Mouse (Mus musculus): ENCODE measurements around the gene Syce3. TPM values are rescaled to one million over a fixed set of nuclear protein-coding genes. Genes with fewer than 3 reads are reported as not detected.

Syce3 gene
- polyA plus RNA-seq, 1 experiment from 2014 or later: not detected

Other genes starting within 250 kb of the Syce3 start
- gene Plxnb2, start 229.7 kb downstream of the Syce3 start, polyA plus RNA-seq (2015; fragmentation: Nextera tagmentation; extraction: Ambion mirVana): 123 and 128 TPM in 2 replicates
- 11.0 and 11.8 TPM in 2 replicates for gene Dennd6b, start 214.0 kb downstream of the Syce3 start, polyA plus RNA-seq (2015; fragmentation: Nextera tagmentation; extraction: Ambion mirVana)
- 24.5 and 28.5 TPM in 2 replicates for gene Ppp6r2, start 198.9 kb downstream of the Syce3 start, polyA plus RNA-seq (2015; fragmentation: Nextera tagmentation; extraction: Ambion mirVana)
- gene Sbf1, start 95.2 kb downstream of the Syce3 start, polyA plus RNA-seq (2015; fragmentation: Nextera tagmentation; extraction: Ambion mirVana): 50.3 and 53.7 TPM in 2 replicates
- gene Adm2, start 87.8 kb downstream of the Syce3 start, polyA plus RNA-seq (2015; fragmentation: Nextera tagmentation; extraction: Ambion mirVana): 0.45 and 0.69 TPM in 2 replicates
- not detected in 2 replicates for gene Miox, start 76.1 kb downstream of the Syce3 start, polyA plus RNA-seq (2015; fragmentation: Nextera tagmentation; extraction: Ambion mirVana)
- 70.7 and 74.4 TPM in 2 replicates for gene Lmf2, start 54.8 kb downstream of the Syce3 start, polyA plus RNA-seq (2015; fragmentation: Nextera tagmentation; extraction: Ambion mirVana)
- gene Ncaph2, start 54.8 kb downstream of the Syce3 start, polyA plus RNA-seq (2015; fragmentation: Nextera tagmentation; extraction: Ambion mirVana): 160 and 168 TPM in 2 replicates
- gene Sco2, start 36.7 kb downstream of the Syce3 start, polyA plus RNA-seq (2015; fragmentation: Nextera tagmentation; extraction: Ambion mirVana): 5.6 and 5.9 TPM in 2 replicates
- gene Tymp, start 33.5 kb downstream of the Syce3 start, polyA plus RNA-seq (2015; fragmentation: Nextera tagmentation; extraction: Ambion mirVana): 1.1 and 1.7 TPM in 2 replicates
- 3.0 and 4.1 TPM in 2 replicates for gene Odf3b, start 31.2 kb downstream of the Syce3 start, polyA plus RNA-seq (2015; fragmentation: Nextera tagmentation; extraction: Ambion mirVana)
- gene Klhdc7b, start 25.6 kb downstream of the Syce3 start, polyA plus RNA-seq (2015; fragmentation: Nextera tagmentation; extraction: Ambion mirVana): not detected in 2 replicates
- 4.2 and 5.1 TPM in 2 replicates for gene Cpt1b, start 15.4 kb upstream of the Syce3 start, polyA plus RNA-seq (2015; fragmentation: Nextera tagmentation; extraction: Ambion mirVana)
- 2.3 and 2.4 TPM in 2 replicates for gene C730034F03Rik, start 19.1 kb upstream of the Syce3 start, polyA plus RNA-seq (2015; fragmentation: Nextera tagmentation; extraction: Ambion mirVana)
- 0.40 TPM in 1 of 2 replicates, not detected in the other for gene Gm44502, start 19.2 kb upstream of the Syce3 start, polyA plus RNA-seq (2015; fragmentation: Nextera tagmentation; extraction: Ambion mirVana)
- 51.3 and 57.9 TPM in 2 replicates for gene Chkb, start 19.4 kb upstream of the Syce3 start, polyA plus RNA-seq (2015; fragmentation: Nextera tagmentation; extraction: Ambion mirVana)
- gene Mapk8ip2, start 43.4 kb upstream of the Syce3 start, polyA plus RNA-seq (2015; fragmentation: Nextera tagmentation; extraction: Ambion mirVana): 0.65 and 0.97 TPM in 2 replicates
- 21.5 and 22.7 TPM in 2 replicates for gene Arsa, start 66.9 kb upstream of the Syce3 start, polyA plus RNA-seq (2015; fragmentation: Nextera tagmentation; extraction: Ambion mirVana)
- gene Shank3, start 89.1 kb upstream of the Syce3 start, polyA plus RNA-seq (2015; fragmentation: Nextera tagmentation; extraction: Ambion mirVana): 2.5 and 2.8 TPM in 2 replicates
- gene Acr, start 157.8 kb upstream of the Syce3 start, polyA plus RNA-seq (2015; fragmentation: Nextera tagmentation; extraction: Ambion mirVana): 0.10 and 0.20 TPM in 2 replicates
- 45.9 and 46.2 TPM in 2 replicates for gene Rabl2, start 181.4 kb upstream of the Syce3 start, polyA plus RNA-seq (2015; fragmentation: Nextera tagmentation; extraction: Ambion mirVana)